Comparison of ENCODE assay signal across 8 mouse cellular contexts in genomic region chr5:100036681-100037080, GRCm38 (mm10). TPM values are rescaled to one million over a fixed set of nuclear protein-coding genes. Genes with fewer than 3 reads are reported as not detected.
A peak's percentile ranks its signal among the peaks of the same experiment; 100 is the strongest.
DNase-seq lines count a peak whose midpoint lies in the region; ATAC-seq and TF ChIP-seq lines count a peak whose summit lies in the region.

No protein-coding gene starts in this region.

- no peak for DNase-seq in kidney, adult 11 months
- no peak for DNase-seq in embryonic facial prominence, embryonic 14.5 days (ENCODE audit: low spot score)
- DNase-seq in limb, embryonic 14.5 days (ENCODE audit: low spot score): no peak
- peak; percentile 41 for DNase-seq in naive thymus-derived CD4-positive, alpha-beta T cell, adult 2 months (ENCODE audit: low read depth)
- DNase-seq in gastrocnemius, adult 18-20 months (ENCODE audit: low spot score): no peak
- no peak for DNase-seq in spleen, adult 18-20 months

- peaks cover 35% of the 10 kb centered on the region for H3K4me1 ChIP-seq in kidney, embryonic 15.5 days
- H3K4me1 ChIP-seq in embryonic facial prominence, embryonic 14.5 days (ENCODE audit: control insufficient read depth, insufficient read depth, low read length): peaks cover 14% of the 10 kb centered on the region; the same call in 1 of the 2 replicates
- H3K4me1 ChIP-seq in limb, embryonic 14.5 days (ENCODE audit: control insufficient read depth, insufficient read depth, low read length): peaks cover 16% of the 10 kb centered on the region

- no peaks in the 10 kb centered on the region for H3K27me3 ChIP-seq in kidney, embryonic 15.5 days
- H3K27me3 ChIP-seq in embryonic facial prominence, embryonic 14.5 days (replicated peaks; ENCODE audit: control insufficient read depth, insufficient read depth, low read length): no peaks in the 10 kb centered on the region
- no peaks in the 10 kb centered on the region for H3K27me3 ChIP-seq in limb, embryonic 14.5 days (ENCODE audit: control insufficient read depth, insufficient read depth, low read length)

- H3K4me3 ChIP-seq in kidney, embryonic 15.5 days (replicated peaks): peak overlapping the region; percentile 97
- peak overlapping the region; percentile 99 for H3K4me3 ChIP-seq in embryonic facial prominence, embryonic 14.5 days (ENCODE audit: low read depth, low read length)
- H3K4me3 ChIP-seq in limb, embryonic 14.5 days (replicated peaks; ENCODE audit: low read length): peak overlapping the region; percentile 69

- TF ChIP-seq POLR2A in limb, embryonic 14.5 days (IDR thresholded peaks at IDR 0.05; ENCODE audit: borderline replicate concordance, extremely low read depth, insufficient read depth, insufficient read length): no peak

- no peaks in the 10 kb centered on the region for H3K9me3 ChIP-seq in kidney, embryonic 15.5 days (replicated peaks)
- no peaks in the 10 kb centered on the region for H3K9me3 ChIP-seq in embryonic facial prominence, embryonic 14.5 days (ENCODE audit: control insufficient read depth, low read length)
- no peaks in the 10 kb centered on the region for H3K9me3 ChIP-seq in limb, embryonic 14.5 days (ENCODE audit: control insufficient read depth, low read length)

- 8% methylated on average over 7 of the region's 7 CpGs for WGBS in kidney, embryonic 15.5 days
- WGBS in embryonic facial prominence, embryonic 14.5 days: 15% methylated on average over 7 of the region's 7 CpGs
- 17% methylated on average over 7 of the region's 7 CpGs for WGBS in limb, embryonic 14.5 days

- peaks cover 55% of the 10 kb centered on the region for H3K36me3 ChIP-seq in kidney, embryonic 15.5 days
- H3K36me3 ChIP-seq in embryonic facial prominence, embryonic 14.5 days (ENCODE audit: control insufficient read depth, insufficient read depth, low read length): peaks cover 58% of the 10 kb centered on the region
- peaks cover 60% of the 10 kb centered on the region for H3K36me3 ChIP-seq in limb, embryonic 14.5 days (ENCODE audit: control insufficient read depth, insufficient read depth, low read length)

- H3K4me2 ChIP-seq in kidney, embryonic 15.5 days: peak overlapping the region; percentile 80
- H3K4me2 ChIP-seq in embryonic facial prominence, embryonic 14.5 days (ENCODE audit: low read depth, low read length): peak overlapping the region; percentile 97
- peak overlapping the region; percentile 94 for H3K4me2 ChIP-seq in limb, embryonic 14.5 days (replicated peaks; ENCODE audit: low read depth, low read length, severe bottlenecking)

- peak overlapping the region; percentile 100; the same call in 1 of the 2 replicates for H3K9ac ChIP-seq in kidney, embryonic 15.5 days
- peak overlapping the region; percentile 99 for H3K9ac ChIP-seq in embryonic facial prominence, embryonic 14.5 days (ENCODE audit: low read depth, low read length)
- peak overlapping the region; percentile 99; the same call in 1 of the 2 replicates for H3K9ac ChIP-seq in limb, embryonic 14.5 days (ENCODE audit: low read depth, low read length, severe bottlenecking)

- no peak for ATAC-seq in kidney, embryonic 15.5 days (replicated peaks; ENCODE audit: low FRiP score)
- no peak for ATAC-seq in embryonic facial prominence, embryonic 14.5 days (ENCODE audit: low read depth)
- no peak for ATAC-seq in limb, embryonic 14.5 days (ENCODE audit: low FRiP score, low read depth)
- no peak for ATAC-seq in megakaryocyte progenitor cell, adult 5-6 weeks (replicated peaks; ENCODE audit: poor library complexity)

- H3K27ac ChIP-seq in kidney, embryonic 15.5 days: no peak overlapping the region
- H3K27ac ChIP-seq in embryonic facial prominence, embryonic 14.5 days (replicated peaks; ENCODE audit: low read depth, low read length): no peak overlapping the region
- no peak overlapping the region for H3K27ac ChIP-seq in limb, embryonic 14.5 days (replicated peaks; ENCODE audit: low read depth, low read length)

RNA-seq across cellular contexts. Expression of gene Hnrnpdl, which starts 2.8 kb away (rescaled TPM):
- 168 and 169 TPM in 2 replicates for polyA plus RNA-seq in kidney, embryonic 15.5 days (2015; fragmentation: Nextera tagmentation; extraction: Ambion mirVana)
- 148 and 178 TPM in 2 replicates for polyA plus RNA-seq in embryonic facial prominence, embryonic 14.5 days (2014; fragmentation: Nextera tagmentation; extraction: Ambion mirVana)
- polyA plus RNA-seq in limb, embryonic 14.5 days (2012; rRNA removed): 420 and 454 TPM in 2 replicates
- polyA plus RNA-seq in limb, embryonic 14.5 days (2014; fragmentation: Nextera tagmentation; extraction: Ambion mirVana): 184 and 200 TPM in 2 replicates
- total RNA-seq in gastrocnemius, adult 18-20 months (2021): 10 to 100 TPM; 67.4 to 67.7 TPM
- 283 and 299 TPM in 2 replicates for total RNA-seq in megakaryocyte progenitor cell, adult 5-6 weeks (2015)
- total RNA-seq in megakaryocyte progenitor cell, adult 5-6 weeks (2017): 415 and 496 TPM in 2 replicates

RNA-seq across cellular contexts. Expression of gene Enoph1, which starts 3.1 kb away (rescaled TPM):
- polyA plus RNA-seq in kidney, embryonic 15.5 days (2015; fragmentation: Nextera tagmentation; extraction: Ambion mirVana): 48.1 and 48.7 TPM in 2 replicates
- polyA plus RNA-seq in embryonic facial prominence, embryonic 14.5 days (2014; fragmentation: Nextera tagmentation; extraction: Ambion mirVana): 37.2 and 37.6 TPM in 2 replicates
- 50.5 and 52.1 TPM in 2 replicates for polyA plus RNA-seq in limb, embryonic 14.5 days (2012; rRNA removed)
- 39.1 and 42.8 TPM in 2 replicates for polyA plus RNA-seq in limb, embryonic 14.5 days (2014; fragmentation: Nextera tagmentation; extraction: Ambion mirVana)
- 1 to 10 TPM; 6.4 to 8.0 TPM for total RNA-seq in gastrocnemius, adult 18-20 months (2021)
- 46.5 and 46.8 TPM in 2 replicates for total RNA-seq in megakaryocyte progenitor cell, adult 5-6 weeks (2015)
- 45.9 and 47.4 TPM in 2 replicates for total RNA-seq in megakaryocyte progenitor cell, adult 5-6 weeks (2017)

RNA-seq across cellular contexts. Expression of gene 4930524J08Rik, which starts 57.8 kb away (rescaled TPM):
- polyA plus RNA-seq in kidney, embryonic 15.5 days (2015; fragmentation: Nextera tagmentation; extraction: Ambion mirVana): 1.9 and 2.6 TPM in 2 replicates
- polyA plus RNA-seq in embryonic facial prominence, embryonic 14.5 days (2014; fragmentation: Nextera tagmentation; extraction: Ambion mirVana): 1.7 and 2.4 TPM in 2 replicates
- 6.6 and 7.7 TPM in 2 replicates for polyA plus RNA-seq in limb, embryonic 14.5 days (2012; rRNA removed)
- polyA plus RNA-seq in limb, embryonic 14.5 days (2014; fragmentation: Nextera tagmentation; extraction: Ambion mirVana): 2.0 and 2.4 TPM in 2 replicates
- total RNA-seq in gastrocnemius, adult 18-20 months (2021): not detected
- total RNA-seq in megakaryocyte progenitor cell, adult 5-6 weeks (2015): 0.98 and 1.2 TPM in 2 replicates
- 1.9 TPM in 1 of 2 replicates, not detected in the other for total RNA-seq in megakaryocyte progenitor cell, adult 5-6 weeks (2017)

RNA-seq across cellular contexts. Expression of gene Hnrnpd, which starts 57.9 kb away (rescaled TPM):
- polyA plus RNA-seq in kidney, embryonic 15.5 days (2015; fragmentation: Nextera tagmentation; extraction: Ambion mirVana): 207 and 231 TPM in 2 replicates
- 127 and 140 TPM in 2 replicates for polyA plus RNA-seq in embryonic facial prominence, embryonic 14.5 days (2014; fragmentation: Nextera tagmentation; extraction: Ambion mirVana)
- 224 and 369 TPM in 2 replicates for polyA plus RNA-seq in limb, embryonic 14.5 days (2012; rRNA removed)
- polyA plus RNA-seq in limb, embryonic 14.5 days (2014; fragmentation: Nextera tagmentation; extraction: Ambion mirVana): 168 and 184 TPM in 2 replicates
- total RNA-seq in gastrocnemius, adult 18-20 months (2021): 10 to 100 TPM; 74.5 to 74.7 TPM
- total RNA-seq in megakaryocyte progenitor cell, adult 5-6 weeks (2015): 378 and 387 TPM in 2 replicates
- 92.7 and 143 TPM in 2 replicates for total RNA-seq in megakaryocyte progenitor cell, adult 5-6 weeks (2017)
